Mouse (Mus musculus): ENCODE data around the gene Cpm. TPM values are rescaled to one million over a fixed set of nuclear protein-coding genes. Genes with fewer than 3 reads are reported as not detected.

Gene Cpm
- polyA plus RNA-seq, 2 experiments, result 24.4 to 41.6 TPM

GRCm38 (mm10) chr10:117725671-117726070 is 96.4 kb downstream of the Cpm start:
- no peak for DNase-seq (ENCODE audit: low spot score)
- Histone ChIP-seq H3K27me3 (ENCODE audit: control insufficient read depth, insufficient read depth, low read length) (no peaks in the 10 kb centered on the region), H3K27ac (replicated peaks; ENCODE audit: low read depth, low read length) (no peak overlapping the region; the same call in 1 of the 2 replicates), H3K9me3 (ENCODE audit: control insufficient read depth, low read length) (no peaks in the 10 kb centered on the region), H3K36me3 (ENCODE audit: control insufficient read depth, insufficient read depth, low read length) (no peaks in the 10 kb centered on the region), H3K4me2 (replicated peaks; ENCODE audit: low read depth, low read length, severe bottlenecking) (no peak overlapping the region), H3K4me3 (replicated peaks; ENCODE audit: low read length) (no peak overlapping the region), H3K4me1 (ENCODE audit: control insufficient read depth, insufficient read depth, low read length) (no peaks in the 10 kb centered on the region), H3K9ac (ENCODE audit: low read depth, low read length, severe bottlenecking) (no peak overlapping the region)
- no peak for ATAC-seq (ENCODE audit: low FRiP score, low read depth)
- 73% methylated on average over 7 of the region's 7 CpGs for WGBS
- no peak for TF ChIP-seq POLR2A (IDR thresholded peaks at IDR 0.05; ENCODE audit: borderline replicate concordance, extremely low read depth, insufficient read depth, insufficient read length)

GRCm38 (mm10) chr10:117726350-117726749 is 97.0 kb downstream of the Cpm start:
- DNase-seq (ENCODE audit: low spot score), result no peak
- no peak for ATAC-seq (ENCODE audit: low FRiP score, low read depth)
- Histone ChIP-seq H3K27me3 (ENCODE audit: control insufficient read depth, insufficient read depth, low read length) (no peaks in the 10 kb centered on the region), H3K9me3 (ENCODE audit: control insufficient read depth, low read length) (no peaks in the 10 kb centered on the region), H3K4me3 (replicated peaks; ENCODE audit: low read length) (no peak overlapping the region), H3K9ac (ENCODE audit: low read depth, low read length, severe bottlenecking) (no peak overlapping the region), H3K4me2 (replicated peaks; ENCODE audit: low read depth, low read length, severe bottlenecking) (no peak overlapping the region), H3K4me1 (ENCODE audit: control insufficient read depth, insufficient read depth, low read length) (no peaks in the 10 kb centered on the region), H3K27ac (replicated peaks; ENCODE audit: low read depth, low read length) (peak overlapping the region; percentile 34; the same call in 1 of the 2 replicates), H3K36me3 (ENCODE audit: control insufficient read depth, insufficient read depth, low read length) (no peaks in the 10 kb centered on the region)
- 92% methylated on average over 4 of the region's 4 CpGs for WGBS
- no peak for TF ChIP-seq POLR2A (IDR thresholded peaks at IDR 0.05; ENCODE audit: borderline replicate concordance, extremely low read depth, insufficient read depth, insufficient read length)

- Histone ChIP-seq H3K9ac (ENCODE audit: low read depth, low read length, severe bottlenecking) (no peak overlapping the region), H3K27ac (replicated peaks; ENCODE audit: low read depth, low read length) (no peak overlapping the region), H3K27me3 (ENCODE audit: control insufficient read depth, insufficient read depth, low read length) (no peaks in the 10 kb centered on the region), H3K36me3 (ENCODE audit: control insufficient read depth, insufficient read depth, low read length) (no peaks in the 10 kb centered on the region), H3K4me3 (replicated peaks; ENCODE audit: low read length) (no peak overlapping the region), H3K9me3 (ENCODE audit: control insufficient read depth, low read length) (no peaks in the 10 kb centered on the region), H3K4me1 (ENCODE audit: control insufficient read depth, insufficient read depth, low read length) (no peaks in the 10 kb centered on the region), H3K4me2 (replicated peaks; ENCODE audit: low read depth, low read length, severe bottlenecking) (no peak overlapping the region)
- TF ChIP-seq POLR2A (IDR thresholded peaks at IDR 0.05; ENCODE audit: borderline replicate concordance, extremely low read depth, insufficient read depth, insufficient read length), result no peak
- ATAC-seq (ENCODE audit: low FRiP score, low read depth) (no peak), DNase-seq (ENCODE audit: low spot score) (no peak)
- 96% methylated on average over 4 of the region's 4 CpGs for WGBS
Observed at GRCm38 (mm10) chr10:117726888-117727385, 97.6 kb downstream of the Cpm start.

GRCm38 (mm10) chr10:117727518-117728110 is 98.3 kb downstream of the Cpm start:
- 78% methylated on average over 9 of the region's 9 CpGs for WGBS
- Histone ChIP-seq H3K36me3 (ENCODE audit: control insufficient read depth, insufficient read depth, low read length) (peaks cover 2% of the 10 kb centered on the region; the same call in 1 of the 2 replicates), H3K4me3 (replicated peaks; ENCODE audit: low read length) (no peak overlapping the region), H3K27ac (replicated peaks; ENCODE audit: low read depth, low read length) (no peak overlapping the region), H3K9ac (ENCODE audit: low read depth, low read length, severe bottlenecking) (no peak overlapping the region), H3K4me1 (ENCODE audit: control insufficient read depth, insufficient read depth, low read length) (no peaks in the 10 kb centered on the region), H3K27me3 (ENCODE audit: control insufficient read depth, insufficient read depth, low read length) (no peaks in the 10 kb centered on the region), H3K9me3 (ENCODE audit: control insufficient read depth, low read length) (no peaks in the 10 kb centered on the region), H3K4me2 (replicated peaks; ENCODE audit: low read depth, low read length, severe bottlenecking) (no peak overlapping the region)
- DNase-seq (ENCODE audit: low spot score) (no peak), ATAC-seq (ENCODE audit: low FRiP score, low read depth) (no peak)
- TF ChIP-seq POLR2A (IDR thresholded peaks at IDR 0.05; ENCODE audit: borderline replicate concordance, extremely low read depth, insufficient read depth, insufficient read length), result no peak

- 84% methylated on average over 5 of the region's 5 CpGs for WGBS
- Histone ChIP-seq H3K27ac (replicated peaks; ENCODE audit: low read depth, low read length) (no peak overlapping the region), H3K36me3 (ENCODE audit: control insufficient read depth, insufficient read depth, low read length) (peaks cover 7% of the 10 kb centered on the region; the same call in 1 of the 2 replicates), H3K4me1 (ENCODE audit: control insufficient read depth, insufficient read depth, low read length) (no peaks in the 10 kb centered on the region), H3K9ac (ENCODE audit: low read depth, low read length, severe bottlenecking) (no peak overlapping the region), H3K4me3 (replicated peaks; ENCODE audit: low read length) (no peak overlapping the region), H3K27me3 (ENCODE audit: control insufficient read depth, insufficient read depth, low read length) (no peaks in the 10 kb centered on the region), H3K4me2 (replicated peaks; ENCODE audit: low read depth, low read length, severe bottlenecking) (no peak overlapping the region), H3K9me3 (ENCODE audit: control insufficient read depth, low read length) (no peaks in the 10 kb centered on the region)
- ATAC-seq (ENCODE audit: low FRiP score, low read depth) (no peak), DNase-seq (ENCODE audit: low spot score) (no peak)
- no peak for TF ChIP-seq POLR2A (IDR thresholded peaks at IDR 0.05; ENCODE audit: borderline replicate concordance, extremely low read depth, insufficient read depth, insufficient read length)
Observed at GRCm38 (mm10) chr10:117728574-117728973, 99.3 kb downstream of the Cpm start.
